Mouse (Mus musculus): ENCODE data around the gene Zbtb4. TPM values are rescaled to one million over a fixed set of nuclear protein-coding genes. Genes with fewer than 3 reads are reported as not detected.

Gene Zbtb4
- polyA plus RNA-seq, 1 experiment from 2014 or later, result 2.0 TPM

- ATAC-seq (ENCODE audit: low FRiP score, low TSS enrichment), result peak; percentile 88
- no peaks in the 10 kb centered on the region for H3K27me3 ChIP-seq (ENCODE audit: control insufficient read depth, insufficient read depth, low read length)
- H3K9ac ChIP-seq (ENCODE audit: low read depth, low read length), result peak overlapping the region; percentile 83
- no peaks in the 10 kb centered on the region for H3K9me3 ChIP-seq (ENCODE audit: control insufficient read depth, low read length)
- peak overlapping the region; percentile 67 for H3K4me3 ChIP-seq (ENCODE audit: low read length)
- peaks cover 32% of the 10 kb centered on the region for H3K4me1 ChIP-seq (ENCODE audit: control insufficient read depth, insufficient read depth, low read length)
- H3K36me3 ChIP-seq (ENCODE audit: control insufficient read depth, insufficient read depth, low read length), result no peaks in the 10 kb centered on the region; the same call in 1 of the 2 replicates
- under 1% methylated on average over 37 of the region's 37 CpGs for WGBS
- H3K27ac ChIP-seq (ENCODE audit: low read depth, low read length), result peak overlapping the region; percentile 98
- H3K4me2 ChIP-seq (replicated peaks; ENCODE audit: low read depth, low read length), result peak overlapping the region; percentile 83
These were observed 6.6 kb upstream of the Zbtb4 start for GRCm38 (mm10) chr11:69758971-69759721.

GRCm38 (mm10) chr11:69760160-69760900, 5.4 kb upstream of the Zbtb4 start:
- Histone ChIP-seq H3K9me3 (ENCODE audit: control insufficient read depth, low read length) (no peaks in the 10 kb centered on the region), H3K4me1 (ENCODE audit: control insufficient read depth, insufficient read depth, low read length) (peaks cover 28% of the 10 kb centered on the region), H3K27me3 (ENCODE audit: control insufficient read depth, insufficient read depth, low read length) (no peaks in the 10 kb centered on the region), H3K4me2 (replicated peaks; ENCODE audit: low read depth, low read length) (peak overlapping the region; percentile 83), H3K9ac (ENCODE audit: low read depth, low read length) (0 out of 2 replicates have a peak overlapping the region, but pooled peaks have one; percentile 83), H3K36me3 (ENCODE audit: control insufficient read depth, insufficient read depth, low read length) (no peaks in the 10 kb centered on the region; the same call in 1 of the 2 replicates), H3K27ac (ENCODE audit: low read depth, low read length) (peak overlapping the region; percentile 98), H3K4me3 (ENCODE audit: low read length) (no peak overlapping the region)
- 85% methylated on average over 14 of the region's 14 CpGs for whole genome bisulfite sequencing
- no peak for ATAC-seq (ENCODE audit: low FRiP score, low TSS enrichment)

- no peak overlapping the region for H3K4me2 ChIP-seq (replicated peaks; ENCODE audit: low read depth, low read length)
- no peaks in the 10 kb centered on the region for H3K9me3 ChIP-seq (ENCODE audit: control insufficient read depth, low read length)
- no peak overlapping the region for H3K9ac ChIP-seq (ENCODE audit: low read depth, low read length)
- H3K4me3 ChIP-seq (ENCODE audit: low read length), result no peak overlapping the region
- no peaks in the 10 kb centered on the region; the same call in 1 of the 2 replicates for H3K36me3 ChIP-seq (ENCODE audit: control insufficient read depth, insufficient read depth, low read length)
- ATAC-seq (ENCODE audit: low FRiP score, low TSS enrichment), result no peak
- H3K27me3 ChIP-seq (ENCODE audit: control insufficient read depth, insufficient read depth, low read length), result no peaks in the 10 kb centered on the region
- H3K4me1 ChIP-seq (ENCODE audit: control insufficient read depth, insufficient read depth, low read length), result peaks cover 23% of the 10 kb centered on the region
- no peak overlapping the region for H3K27ac ChIP-seq (ENCODE audit: low read depth, low read length)
- 96% methylated on average over 7 of the region's 7 CpGs for WGBS
These were observed 4.9 kb upstream of the Zbtb4 start for GRCm38 (mm10) chr11:69760901-69761200.

DNA sequence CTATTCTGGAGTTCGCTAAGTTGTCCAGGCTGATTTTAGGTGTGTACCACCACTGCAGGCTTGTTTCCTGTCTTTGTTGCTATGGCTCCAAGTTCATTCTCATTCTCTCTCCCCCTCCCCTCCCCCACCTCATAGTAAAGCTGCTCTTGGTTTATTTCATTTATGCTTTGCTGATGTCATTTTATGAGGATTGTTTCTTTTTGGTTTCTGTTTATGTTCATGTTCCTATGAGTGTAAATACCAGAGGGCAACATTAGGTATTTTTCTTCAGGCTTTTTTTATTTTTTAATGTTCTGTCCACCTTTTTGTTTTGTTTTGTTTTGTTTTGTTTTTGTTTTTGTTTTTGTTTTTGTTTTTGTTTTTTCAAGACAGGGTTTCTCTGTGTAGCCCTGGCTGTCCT, 3.8 kb upstream of the Zbtb4 start, which contains the start of gene Slc35g3:
Slc35g3 (minus strand) TSS at position 101 of the 400 bp plus-strand sequence.
- no peak for ATAC-seq (ENCODE audit: low FRiP score, low TSS enrichment)
- Histone ChIP-seq H3K4me1 (ENCODE audit: control insufficient read depth, insufficient read depth, low read length) (peaks cover 22% of the 10 kb centered on the region), H3K9ac (ENCODE audit: low read depth, low read length) (no peak within 1 kb of the TSS), H3K36me3 (ENCODE audit: control insufficient read depth, insufficient read depth, low read length) (no peaks in the 10 kb centered on the region), H3K4me2 (replicated peaks; ENCODE audit: low read depth, low read length) (no peak within 1 kb of the TSS), H3K27me3 (ENCODE audit: control insufficient read depth, insufficient read depth, low read length) (no peaks in the 10 kb centered on the region), H3K9me3 (ENCODE audit: control insufficient read depth, low read length) (no peaks in the 10 kb centered on the region), H3K27ac (ENCODE audit: low read depth, low read length) (no peak within 1 kb of the TSS), H3K4me3 (ENCODE audit: low read length) (no peak within 1 kb of the TSS)
- 67% methylated on average over 1 of the region's 1 CpGs for WGBS

- peaks cover 25% of the 10 kb centered on the region for H3K4me1 ChIP-seq (ENCODE audit: control insufficient read depth, insufficient read depth, low read length)
- WGBS, result 71% methylated on average over 7 of the region's 7 CpGs
- H3K27me3 ChIP-seq (ENCODE audit: control insufficient read depth, insufficient read depth, low read length), result no peaks in the 10 kb centered on the region
- no peak overlapping the region for H3K4me3 ChIP-seq (ENCODE audit: low read length)
- H3K36me3 ChIP-seq (ENCODE audit: control insufficient read depth, insufficient read depth, low read length), result no peaks in the 10 kb centered on the region
- ATAC-seq (ENCODE audit: low FRiP score, low TSS enrichment), result no peak
- no peak overlapping the region for H3K4me2 ChIP-seq (replicated peaks; ENCODE audit: low read depth, low read length)
- H3K9ac ChIP-seq (ENCODE audit: low read depth, low read length), result no peak overlapping the region
- H3K27ac ChIP-seq (ENCODE audit: low read depth, low read length), result no peak overlapping the region
- no peaks in the 10 kb centered on the region for H3K9me3 ChIP-seq (ENCODE audit: control insufficient read depth, low read length)
These were observed 2.2 kb upstream of the Zbtb4 start for GRCm38 (mm10) chr11:69763551-69763950.

DNA sequence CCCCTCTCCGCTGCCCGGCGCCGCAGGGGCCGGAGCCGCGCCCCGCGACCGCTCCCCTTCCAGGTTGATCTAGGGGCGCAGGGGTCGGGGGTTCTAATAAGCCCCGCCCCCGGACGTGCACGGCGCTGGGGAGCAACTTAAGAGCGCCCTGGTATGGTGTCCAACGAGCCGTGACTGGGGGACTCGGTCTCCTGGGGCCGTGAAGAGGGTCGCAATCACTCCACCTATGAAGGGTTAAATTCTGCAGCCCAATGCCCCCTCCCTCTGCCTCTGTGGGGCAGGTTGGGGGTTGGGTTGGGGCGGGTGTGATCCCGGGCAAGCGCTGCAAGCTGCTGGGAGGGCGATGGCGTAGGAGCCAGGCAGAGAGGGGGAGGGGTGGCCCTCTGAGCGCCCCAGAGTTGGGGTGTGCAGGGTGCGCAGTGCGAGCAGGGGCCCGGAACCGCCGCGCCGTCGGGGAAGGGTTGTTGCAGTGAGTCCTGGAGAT, 456 bp downstream of the Zbtb4 start:
- H3K9ac ChIP-seq (ENCODE audit: low read depth, low read length), result peak overlapping the region; percentile 91
- ATAC-seq (ENCODE audit: low FRiP score, low TSS enrichment), result peak; percentile 77
- WGBS, result 0% methylated on average over 30 of the region's 37 CpGs

GRCm38 (mm10) chr11:69766872-69767624, 1.3 kb downstream of the Zbtb4 start:
- Histone ChIP-seq H3K27ac (ENCODE audit: low read depth, low read length) (peak overlapping the region; percentile 81; the same call in 1 of the 2 replicates), H3K4me2 (replicated peaks; ENCODE audit: low read depth, low read length) (peak overlapping the region; percentile 85), H3K4me1 (ENCODE audit: control insufficient read depth, insufficient read depth, low read length) (peaks cover 15% of the 10 kb centered on the region), H3K36me3 (ENCODE audit: control insufficient read depth, insufficient read depth, low read length) (no peaks in the 10 kb centered on the region), H3K27me3 (ENCODE audit: control insufficient read depth, insufficient read depth, low read length) (no peaks in the 10 kb centered on the region), H3K4me3 (ENCODE audit: low read length) (peak overlapping the region; percentile 89), H3K9ac (ENCODE audit: low read depth, low read length) (peak overlapping the region; percentile 91), H3K9me3 (ENCODE audit: control insufficient read depth, low read length) (no peaks in the 10 kb centered on the region)
- ATAC-seq (ENCODE audit: low FRiP score, low TSS enrichment), result no peak
- WGBS, result 50% methylated on average over 13 of the region's 13 CpGs

More for the DNA sequence above, 456 bp downstream of the Zbtb4 start:
- no peaks in the 10 kb centered on the region for H3K27me3 ChIP-seq (ENCODE audit: control insufficient read depth, insufficient read depth, low read length)
- peak overlapping the region; percentile 85 for H3K4me2 ChIP-seq (replicated peaks; ENCODE audit: low read depth, low read length)
- H3K9me3 ChIP-seq (ENCODE audit: control insufficient read depth, low read length), result no peaks in the 10 kb centered on the region
- no peaks in the 10 kb centered on the region for H3K36me3 ChIP-seq (ENCODE audit: control insufficient read depth, insufficient read depth, low read length)
- H3K27ac ChIP-seq (ENCODE audit: low read depth, low read length), result peak overlapping the region; percentile 81
- H3K4me1 ChIP-seq (ENCODE audit: control insufficient read depth, insufficient read depth, low read length), result peaks cover 15% of the 10 kb centered on the region
- H3K4me3 ChIP-seq (ENCODE audit: low read length), result peak overlapping the region; percentile 89

DNA sequence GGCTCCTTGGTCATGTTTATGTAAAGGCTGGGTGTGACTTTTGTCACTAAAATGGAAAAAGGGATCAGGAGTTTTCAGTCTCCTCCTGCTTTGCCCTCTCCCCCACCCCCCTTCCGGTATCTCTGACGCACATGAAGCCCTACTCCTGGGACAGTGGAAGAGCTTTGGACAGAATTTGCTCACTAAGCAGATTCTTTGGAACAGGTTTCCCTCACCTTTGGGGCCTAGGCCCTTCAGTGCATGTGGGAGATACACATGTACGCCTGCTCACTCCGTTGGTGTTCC, 1.9 kb downstream of the Zbtb4 start:
- no peaks in the 10 kb centered on the region for H3K36me3 ChIP-seq (ENCODE audit: control insufficient read depth, insufficient read depth, low read length)
- peaks cover 15% of the 10 kb centered on the region for H3K4me1 ChIP-seq (ENCODE audit: control insufficient read depth, insufficient read depth, low read length)
- no peak overlapping the region for H3K4me2 ChIP-seq (replicated peaks; ENCODE audit: low read depth, low read length)
- WGBS, result 46% methylated on average over 4 of the region's 4 CpGs
- H3K4me3 ChIP-seq (ENCODE audit: low read length), result no peak overlapping the region
- H3K27me3 ChIP-seq (ENCODE audit: control insufficient read depth, insufficient read depth, low read length), result no peaks in the 10 kb centered on the region
- no peaks in the 10 kb centered on the region for H3K9me3 ChIP-seq (ENCODE audit: control insufficient read depth, low read length)
- no peak for ATAC-seq (ENCODE audit: low FRiP score, low TSS enrichment)
- no peak overlapping the region; the same call in 1 of the 2 replicates for H3K9ac ChIP-seq (ENCODE audit: low read depth, low read length)
- no peak overlapping the region for H3K27ac ChIP-seq (ENCODE audit: low read depth, low read length)
